Mouse (Mus musculus) right cerebral cortex, postnatal 14 days (tissue): ENCODE results near the gene Pgc.

Experiments
- DNase-seq: peaks from one replicate; pipeline ENCODE4 v3.0.0; 2022

Pgc gene

GRCm38 (mm10) chr17:47753130-47753775 is 26.6 kb downstream of the Pgc start:
- no peak for DNase-seq

- DNase-seq, result no peak
Measured at GRCm38 (mm10) chr17:47754246-47754645, 27.6 kb downstream of the Pgc start.

- no peak for DNase-seq
Measured at GRCm38 (mm10) chr17:47756366-47756765, 29.7 kb downstream of the Pgc start.

GRCm38 (mm10) chr17:47757056-47757610 is 30.5 kb downstream of the Pgc start:
- no peak for DNase-seq

GRCm38 (mm10) chr17:47759702-47760410 is 33.2 kb downstream of the Pgc start:
- peak; percentile 42 for DNase-seq

- no peak for DNase-seq
Measured at GRCm38 (mm10) chr17:47762028-47762427, 35.4 kb downstream of the Pgc start.

- peak; percentile 75 for DNase-seq
Measured at GRCm38 (mm10) chr17:47762518-47763340, 36.1 kb downstream of the Pgc start.

GRCm38 (mm10) chr17:47765986-47766385 is 39.3 kb downstream of the Pgc start:
- DNase-seq, result no peak

- DNase-seq, result no peak
Measured at GRCm38 (mm10) chr17:47766407-47767043, 39.9 kb downstream of the Pgc start.

- DNase-seq, result no peak
Measured at GRCm38 (mm10) chr17:47767081-47767455, 40.4 kb downstream of the Pgc start.

- no peak for DNase-seq
Measured at GRCm38 (mm10) chr17:47767456-47768141, 41.0 kb downstream of the Pgc start.

- DNase-seq, result no peak
Measured at GRCm38 (mm10) chr17:47768707-47769276, 42.1 kb downstream of the Pgc start.

GRCm38 (mm10) chr17:47769389-47770299 is 43.0 kb downstream of the Pgc start:
- DNase-seq, result no peak

- DNase-seq, result no peak
Measured at GRCm38 (mm10) chr17:47773604-47774003, 47.0 kb downstream of the Pgc start.

GRCm38 (mm10) chr17:47777141-47777540 is 50.5 kb downstream of the Pgc start:
- no peak for DNase-seq

- DNase-seq, result no peak
Measured at GRCm38 (mm10) chr17:47780470-47780869, 53.8 kb downstream of the Pgc start.

GRCm38 (mm10) chr17:47782486-47782885 is 55.8 kb downstream of the Pgc start:
- no peak for DNase-seq

- DNase-seq, result no peak
Measured at GRCm38 (mm10) chr17:47783445-47784223, 57.0 kb downstream of the Pgc start.
